Mouse (Mus musculus) myocyte (in vitro differentiated cells): ENCODE results near the gene S100a13.

ENCODE experiments used
- CEBPB ChIP-seq: IDR thresholded peaks from 2 replicates; pipeline ENCODE4 v1.6.1; 2011; ENCODE audit warnings: mild to moderate bottlenecking, moderate library complexity; ENCODE audit not compliant: poor library complexity, insufficient read depth, severe bottlenecking
- E2F4 ChIP-seq: IDR thresholded peaks from one replicate; pipeline ENCODE4 v1.6.1; 2011; ENCODE audit warnings: mild to moderate bottlenecking, control low read depth, moderate library complexity; ENCODE audit not compliant: insufficient read depth
- MAX ChIP-seq: IDR thresholded peaks from one replicate; pipeline ENCODE4 v1.6.1; 2011; ENCODE audit warnings: low read depth, mild to moderate bottlenecking, control low read depth
- MYOD1 ChIP-seq, 3 experiments: IDR thresholded peaks; one replicate each; pipeline ENCODE4 v1.6.1; 2011; ENCODE audit warnings: control low read depth in 2 of 3, low read depth in 2 of 3, mild to moderate bottlenecking in 2 of 3, moderate library complexity in 1 of 3; ENCODE audit not compliant: insufficient read length in 2 of 3, control insufficient read depth in 1 of 3
- POLR2A ChIP-seq: IDR thresholded peaks from one replicate; pipeline ENCODE4 v1.6.1; 2011; ENCODE audit warnings: low read depth, mild to moderate bottlenecking, control low read depth, moderate library complexity; ENCODE audit not compliant: insufficient read length
- POLR2AphosphoS2 ChIP-seq: IDR thresholded peaks from one replicate; pipeline ENCODE4 v1.6.1; 2011; ENCODE audit warnings: low read depth, control low read depth; ENCODE audit not compliant: insufficient read length
- SRF ChIP-seq: IDR thresholded peaks from one replicate; pipeline ENCODE4 v1.6.1; 2011; ENCODE audit warnings: low read depth; ENCODE audit not compliant: control insufficient read depth, insufficient read length
- TCF12 ChIP-seq: IDR thresholded peaks from one replicate; pipeline ENCODE4 v1.6.1; 2011; ENCODE audit warnings: mild to moderate bottlenecking, control low read depth; ENCODE audit not compliant: poor library complexity, insufficient read depth, severe bottlenecking
- TCF3 ChIP-seq: IDR thresholded peaks from one replicate; pipeline ENCODE4 v1.6.1; 2011; ENCODE audit warnings: low read depth, control low read depth; ENCODE audit not compliant: insufficient read length
- USF1 ChIP-seq: IDR thresholded peaks from one replicate; pipeline ENCODE4 v1.6.1; 2011; ENCODE audit warnings: low read depth, mild to moderate bottlenecking, control low read depth, moderate library complexity

GRCm38 (mm10) chr3:90515242-90515641 is 1.0 kb downstream of the S100a13 start:
- TF ChIP-seq POLR2A (no peak), E2F4 (no peak), MYOD1 (IDR thresholded peaks at IDR 0.05; ENCODE audit: control insufficient read depth in 1 of 3, insufficient read length in 2 of 3, low read depth in 2 of 3) (no peak), USF1 (no peak), MAX (no peak), POLR2AphosphoS2 (no peak), SRF (no peak), TCF12 (no peak), CEBPB (no peak), TCF3 (no peak)
